Mouse (Mus musculus) inflammation-experienced regulatory T-cells, adult 6 months (primary cell): ENCODE measurements around the gene Ubtd1. TPM values are rescaled to one million over a fixed set of nuclear protein-coding genes. Genes with fewer than 3 reads are reported as not detected.
"Not testable (repeated sequence)": the region's sequence is repeated elsewhere in the genome, so short reads cannot be mapped to it uniquely, and the experiment has no call there.

Experiments used
- ATAC-seq: one replicate; pipeline ENCODE4 v1.8.0; 2017
- polyA plus RNA-seq, 3 experiments: library from polyadenylated mRNA; unstranded; fragments of 100-300 nt; shearing (Covaris generic); gene quantifications; one replicate each; pipeline ENCODE4 v1.2.1; 2017

The Ubtd1 gene
- polyA plus RNA-seq, 3 experiments from 2014 or later, result 1.1 to 4.7 (median 3.9) TPM

DNA sequence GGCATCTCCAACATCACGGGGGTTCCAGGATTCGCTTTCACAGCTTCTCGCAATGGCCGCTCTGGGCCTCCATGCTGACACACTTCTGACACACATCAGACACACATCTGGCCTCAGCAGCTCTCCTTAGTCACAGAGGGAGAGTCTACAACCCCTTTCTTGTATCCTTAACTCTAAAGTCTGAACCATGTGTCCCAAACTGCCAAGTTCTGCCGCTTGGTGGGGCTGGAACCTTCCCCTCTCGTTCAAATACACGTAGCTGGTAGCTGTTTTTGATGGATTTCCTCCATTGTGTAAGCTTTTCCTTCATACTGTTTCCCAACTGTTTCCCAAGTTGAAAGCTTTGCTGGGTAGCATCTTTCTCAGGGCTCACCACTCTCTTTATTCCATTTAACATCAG, 89.7 kb downstream of the Ubtd1 start:
- ATAC-seq, result no peak

DNA sequence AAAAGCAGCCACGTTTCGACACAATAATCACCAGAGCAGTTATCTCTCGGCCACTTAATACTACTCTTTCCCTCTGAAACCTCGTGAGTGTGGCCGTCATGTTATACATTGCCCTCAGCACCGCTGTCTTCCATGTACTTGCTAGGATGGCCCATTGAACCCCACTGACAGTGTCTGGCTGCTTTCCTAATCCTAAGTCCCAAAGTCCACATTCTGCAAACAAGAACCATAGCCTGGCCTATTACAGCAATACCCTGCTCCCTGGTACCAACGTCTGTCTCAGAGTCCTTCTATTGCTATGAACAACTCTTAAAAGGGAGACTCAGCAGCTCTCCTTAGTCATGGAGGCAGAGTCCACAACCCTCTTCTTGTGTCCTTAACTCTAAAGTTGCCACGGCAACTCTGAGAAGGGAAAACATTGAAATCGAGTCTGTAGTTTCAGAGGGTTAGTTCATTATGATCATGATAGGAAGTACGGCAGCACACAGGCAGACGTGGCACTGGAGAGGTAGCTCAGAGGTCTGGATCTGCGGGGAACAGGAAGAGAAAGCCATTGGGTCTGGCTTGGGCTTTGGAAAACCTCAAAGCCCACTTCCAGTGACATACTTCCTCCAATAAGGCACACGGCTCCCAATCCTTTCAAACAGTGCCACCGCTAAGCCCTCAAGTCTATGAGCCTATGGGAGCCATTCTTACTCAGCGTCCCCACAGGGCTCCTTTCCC, 90.5 kb downstream of the Ubtd1 start:
- ATAC-seq, result no peak

DNA sequence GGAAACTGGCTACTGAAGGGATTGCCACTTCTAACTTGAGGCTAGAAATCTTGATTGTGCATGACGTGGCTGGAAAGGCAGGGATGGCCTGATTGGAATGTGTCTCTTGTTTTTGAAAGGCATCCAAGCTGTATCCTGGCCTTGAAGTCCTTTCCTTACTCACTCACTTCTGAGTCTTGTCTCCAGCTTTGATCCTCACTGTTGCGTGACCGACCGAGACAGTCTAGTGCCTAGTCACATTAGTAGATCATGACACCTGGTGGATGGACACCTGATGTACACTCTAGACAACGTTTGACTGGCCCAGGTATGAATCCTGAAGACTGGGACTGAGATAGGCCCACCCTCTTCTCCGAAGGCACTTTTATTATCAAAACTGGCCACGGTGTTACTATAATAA, 91.2 kb downstream of the Ubtd1 start:
- ATAC-seq, result no peak

DNA sequence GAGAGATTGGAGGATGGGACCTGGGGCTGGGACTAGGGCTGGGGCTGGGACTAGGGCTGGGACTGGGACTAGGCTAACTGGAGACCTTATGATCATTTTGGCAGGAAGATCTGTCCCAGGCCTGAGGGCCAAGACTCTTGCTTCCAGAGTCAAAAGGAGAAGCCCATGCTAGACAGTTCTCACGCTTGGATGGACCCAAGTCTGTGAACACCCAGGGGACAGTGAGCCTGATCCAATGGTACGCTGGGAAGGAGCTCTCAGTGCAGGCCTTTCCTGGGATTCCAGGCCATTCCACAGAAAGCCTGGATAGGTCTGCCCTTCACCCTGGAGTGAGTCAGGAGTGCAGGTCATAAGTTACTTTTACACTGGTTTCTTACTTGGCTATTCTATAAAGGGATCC, 93.5 kb downstream of the Ubtd1 start:
- no peak for ATAC-seq

GRCm38 (mm10) chr19:42075992-42076391, 94.4 kb downstream of the Ubtd1 start:
- ATAC-seq, result no peak

DNA sequence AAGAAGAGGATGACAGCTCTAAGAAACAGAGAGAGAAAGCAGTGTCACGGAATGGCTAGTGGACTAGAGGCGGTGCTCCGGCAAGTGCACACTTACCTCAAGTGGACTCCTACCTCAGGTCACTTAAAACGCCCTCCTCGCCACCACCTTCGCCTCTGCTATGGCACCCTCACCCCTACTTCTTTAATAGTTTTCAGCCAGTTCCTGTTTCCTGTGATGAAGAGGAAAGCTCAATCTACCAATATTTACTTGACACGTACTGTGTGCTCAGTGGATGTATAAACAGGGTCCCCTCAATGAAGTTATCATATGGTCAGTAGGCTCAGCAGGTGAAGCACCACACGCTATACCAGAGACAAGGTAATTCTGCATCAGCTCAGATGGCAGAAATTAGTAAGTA, 97.0 kb downstream of the Ubtd1 start:
- ATAC-seq, result no peak

GRCm38 (mm10) chr19:42079006-42079405, 97.4 kb downstream of the Ubtd1 start:
- no peak for ATAC-seq

- ATAC-seq, result no peak
These were observed 98.4 kb downstream of the Ubtd1 start for GRCm38 (mm10) chr19:42079950-42080349.

DNA sequence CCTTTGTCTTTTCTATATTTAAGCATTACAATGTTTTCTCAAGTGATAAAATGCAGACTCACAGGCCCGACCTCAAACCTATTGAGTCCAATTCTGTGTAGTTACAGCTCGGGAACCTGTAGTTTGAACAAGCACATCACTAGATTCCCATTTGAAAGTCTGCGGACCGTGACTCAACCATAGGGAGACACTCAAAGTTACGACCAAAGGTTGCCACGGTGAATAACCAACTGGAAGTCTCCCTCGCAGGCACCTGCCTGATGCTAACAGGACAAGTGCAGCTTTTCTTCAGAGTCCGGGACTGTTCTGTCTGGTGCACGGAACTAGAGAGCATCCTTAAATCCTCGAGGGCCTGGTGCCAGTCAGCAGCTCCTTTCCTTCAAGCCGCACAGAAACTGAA, 98.9 kb downstream of the Ubtd1 start:
- ATAC-seq, result no peak

GRCm38 (mm10) chr19:42081613-42082012, 100.0 kb downstream of the Ubtd1 start:
- ATAC-seq, result not testable (repeated sequence)

Other genes with a start within 250 kb of the Ubtd1 start
- not detected for gene Slit1, start 238.1 kb upstream of the Ubtd1 start, polyA plus RNA-seq
- 10 to 100 TPM in 1 of 3 experiments, 1 to 10 TPM in 2; 2.7 to 21.2 (median 2.7) TPM for gene Arhgap19, start 179.7 kb upstream of the Ubtd1 start, polyA plus RNA-seq
- 10 to 100 TPM in 2 of 3 experiments, 1 to 10 TPM in 1; 7.8 to 24.9 (median 21.2) TPM for gene Frat1, start 151.8 kb upstream of the Ubtd1 start, polyA plus RNA-seq
- gene Frat2, start 133.6 kb upstream of the Ubtd1 start, polyA plus RNA-seq, result 1 to 10 TPM in 2 of 3 experiments, under 1 TPM in 1; 0.33 to 1.5 (median 1.3) TPM
- 1 to 10 TPM; 5.9 to 8.6 (median 7.5) TPM for gene Rrp12, start 85.6 kb upstream of the Ubtd1 start, polyA plus RNA-seq
- 10 to 100 TPM; 52.3 to 81.2 (median 59.2) TPM for gene Pgam1, start 69.8 kb upstream of the Ubtd1 start, polyA plus RNA-seq
- gene Exosc1, start 48.3 kb upstream of the Ubtd1 start, polyA plus RNA-seq, result 10 to 100 TPM; 66.9 to 92.2 (median 92.1) TPM
- 10 to 100 TPM; 38.4 to 48.4 (median 43.2) TPM for gene Zdhhc16, start 48.3 kb upstream of the Ubtd1 start, polyA plus RNA-seq
- gene Mms19, start 606 bp upstream of the Ubtd1 start, polyA plus RNA-seq, result 10 to 100 TPM; 58.6 to 97.5 (median 79.2) TPM
- not detected for gene Ankrd2, start 54.2 kb downstream of the Ubtd1 start, polyA plus RNA-seq
- gene Hoga1, start 63.8 kb downstream of the Ubtd1 start, polyA plus RNA-seq, result not detected
- gene 4933411K16Rik, start 70.5 kb downstream of the Ubtd1 start, polyA plus RNA-seq, result not detected
- gene Morn4, start 104.6 kb downstream of the Ubtd1 start, polyA plus RNA-seq, result under 1 TPM; 0.55 to 0.75 (median 0.65) TPM
- 10 to 100 TPM in 2 of 3 experiments, 1 to 10 TPM in 1; 8.1 to 16.7 (median 11.9) TPM for gene Pi4k2a, start 108.7 kb downstream of the Ubtd1 start, polyA plus RNA-seq
- 10 to 100 TPM in 1 of 3 experiments, 1 to 10 TPM in 2; 6.1 to 12.0 (median 6.8) TPM for gene Avpi1, start 147.3 kb downstream of the Ubtd1 start, polyA plus RNA-seq
- gene Marveld1, start 165.6 kb downstream of the Ubtd1 start, polyA plus RNA-seq, result 1 to 10 TPM; 2.9 to 8.7 (median 6.9) TPM
- gene Zfyve27, start 182.2 kb downstream of the Ubtd1 start, polyA plus RNA-seq, result 10 to 100 TPM; 12.1 to 18.8 (median 17.9) TPM
- gene Sfrp5, start 220.5 kb downstream of the Ubtd1 start, polyA plus RNA-seq, result not detected